Mouse (Mus musculus): ENCODE measurements around the gene Sgk1. TPM values are rescaled to one million over a fixed set of nuclear protein-coding genes. Genes with fewer than 3 reads are reported as not detected.

Sgk1 gene
- polyA plus RNA-seq, 1 experiment = 40.4 TPM

- 24% methylated on average over 9 of the region's 9 CpGs for WGBS
- Histone ChIP-seq H3K4me3 (replicated peaks; ENCODE audit: insufficient read depth, low read depth, low read length) (no peak overlapping the region), H3K27ac (ENCODE audit: insufficient read depth, low read length) (no peak overlapping the region)
Observed at GRCm38 (mm10) chr10:21937222-21937605, 55.2 kb downstream of the Sgk1 start.

GRCm38 (mm10) chr10:21938166-21938565, 56.2 kb downstream of the Sgk1 start:
- DNase-seq = no peak
- Histone ChIP-seq H3K4me1 (ENCODE audit: control insufficient read depth, insufficient read depth, low read length) (peaks cover 11% of the 10 kb centered on the region; the same call in 1 of the 2 replicates), H3K4me3 (replicated peaks; ENCODE audit: insufficient read depth, low read depth, low read length) (no peak overlapping the region), H3K27ac (ENCODE audit: insufficient read depth, low read length) (no peak overlapping the region), H3K27me3 (ENCODE audit: control insufficient read depth, insufficient read depth, low read length) (no peaks in the 10 kb centered on the region)
- 82% methylated on average over 4 of the region's 4 CpGs for WGBS
- TF ChIP-seq CTCF (IDR thresholded peaks at IDR 0.05; ENCODE audit: borderline replicate concordance, insufficient read depth, low read depth, low read length) (no peak), POLR2A (IDR thresholded peaks at IDR 0.05; ENCODE audit: borderline replicate concordance, insufficient read depth, low read length) (no peak)

More at GRCm38 (mm10) chr10:21937222-21937605, 55.2 kb downstream of the Sgk1 start:
- DNase-seq = no peak
- Histone ChIP-seq H3K27me3 (ENCODE audit: control insufficient read depth, insufficient read depth, low read length) (no peaks in the 10 kb centered on the region), H3K4me1 (ENCODE audit: control insufficient read depth, insufficient read depth, low read length) (peaks cover 14% of the 10 kb centered on the region; the same call in 1 of the 2 replicates)
- TF ChIP-seq POLR2A (IDR thresholded peaks at IDR 0.05; ENCODE audit: borderline replicate concordance, insufficient read depth, low read length) = no peak
- TF ChIP-seq CTCF (IDR thresholded peaks at IDR 0.05; ENCODE audit: borderline replicate concordance, insufficient read depth, low read depth, low read length) = no peak

DNA sequence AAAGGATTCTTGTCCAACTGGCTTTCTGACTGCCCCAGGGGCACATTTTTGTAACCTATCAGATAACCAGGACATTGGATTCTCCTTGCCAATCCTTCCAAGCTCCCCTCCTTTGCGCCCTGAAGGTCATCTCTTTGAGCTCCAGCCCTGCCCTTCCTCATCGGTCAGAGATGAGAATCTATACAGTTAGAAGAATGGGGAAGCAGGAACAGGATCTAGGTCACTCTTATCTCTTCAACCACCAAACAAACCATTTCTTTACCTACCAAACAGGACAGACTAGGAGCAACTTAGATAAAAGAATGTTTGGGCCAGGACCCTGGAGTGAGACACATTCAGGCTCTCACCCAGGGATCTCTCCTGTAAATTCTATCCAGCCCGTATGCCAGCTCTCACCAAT, 59.3 kb downstream of the Sgk1 start:
- Histone ChIP-seq H3K4me3 (replicated peaks; ENCODE audit: insufficient read depth, low read depth, low read length) (no peak overlapping the region), H3K27ac (ENCODE audit: insufficient read depth, low read length) (no peak overlapping the region), H3K27me3 (ENCODE audit: control insufficient read depth, insufficient read depth, low read length) (no peaks in the 10 kb centered on the region), H3K4me1 (ENCODE audit: control insufficient read depth, insufficient read depth, low read length) (peaks cover 8% of the 10 kb centered on the region; the same call in 1 of the 2 replicates)
- TF ChIP-seq CTCF (IDR thresholded peaks at IDR 0.05; ENCODE audit: borderline replicate concordance, insufficient read depth, low read depth, low read length) (no peak), POLR2A (IDR thresholded peaks at IDR 0.05; ENCODE audit: borderline replicate concordance, insufficient read depth, low read length) (no peak)
- no peak for DNase-seq
- WGBS = 70% methylated on average over 3 of the region's 3 CpGs

DNA sequence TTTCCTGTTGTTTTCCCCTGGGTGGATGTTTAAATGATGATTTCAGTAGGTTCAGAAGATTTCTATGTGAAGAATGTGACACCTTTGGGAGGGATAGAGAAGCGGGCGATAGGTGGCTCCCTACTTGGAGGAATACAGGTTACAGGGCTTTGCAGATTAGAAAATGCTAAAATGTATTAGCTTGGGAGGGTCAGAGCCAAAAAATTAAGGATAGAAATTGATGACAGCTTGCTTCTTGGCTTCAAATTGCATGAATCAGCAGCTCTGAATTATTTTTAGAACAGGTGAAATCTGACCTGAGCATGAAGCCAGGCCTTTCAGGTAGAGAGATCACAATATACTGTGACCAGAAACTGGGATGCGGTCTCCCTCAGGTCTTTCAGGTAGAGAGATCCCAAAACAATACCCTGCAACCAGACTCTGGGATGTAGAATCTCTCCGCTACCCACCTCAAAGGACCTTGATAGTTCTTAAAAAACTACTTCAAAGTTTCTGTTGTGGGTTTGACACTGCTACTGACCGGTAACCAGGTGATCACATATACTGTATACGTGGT, 61.2 kb downstream of the Sgk1 start:
- Histone ChIP-seq H3K27ac (ENCODE audit: insufficient read depth, low read length) (no peak overlapping the region), H3K4me1 (ENCODE audit: control insufficient read depth, insufficient read depth, low read length) (peaks cover 5% of the 10 kb centered on the region; the same call in 1 of the 2 replicates), H3K27me3 (ENCODE audit: control insufficient read depth, insufficient read depth, low read length) (no peaks in the 10 kb centered on the region), H3K4me3 (replicated peaks; ENCODE audit: insufficient read depth, low read depth, low read length) (no peak overlapping the region)
- 54% methylated on average over 6 of the region's 6 CpGs for WGBS
- TF ChIP-seq CTCF (IDR thresholded peaks at IDR 0.05; ENCODE audit: borderline replicate concordance, insufficient read depth, low read depth, low read length) (no peak), POLR2A (IDR thresholded peaks at IDR 0.05; ENCODE audit: borderline replicate concordance, insufficient read depth, low read length) (no peak)
- peak in 1 of 2 experiments; percentile 66 for DNase-seq

- 74% methylated on average over 1 of the region's 1 CpGs for WGBS
- no peak overlapping the region for H3K4me3 ChIP-seq (replicated peaks; ENCODE audit: insufficient read depth, low read depth, low read length)
- peaks cover 11% of the 10 kb centered on the region for H3K4me1 ChIP-seq (ENCODE audit: control insufficient read depth, insufficient read depth, low read length)
- TF ChIP-seq CTCF (IDR thresholded peaks at IDR 0.05; ENCODE audit: borderline replicate concordance, insufficient read depth, low read depth, low read length) (no peak), POLR2A (IDR thresholded peaks at IDR 0.05; ENCODE audit: borderline replicate concordance, insufficient read depth, low read length) (no peak)
- H3K27ac ChIP-seq (ENCODE audit: insufficient read depth, low read length) = no peak overlapping the region
- no peak for DNase-seq
- H3K27me3 ChIP-seq (ENCODE audit: control insufficient read depth, insufficient read depth, low read length) = no peaks in the 10 kb centered on the region
Observed at GRCm38 (mm10) chr10:21945195-21945594, 63.2 kb downstream of the Sgk1 start.

DNA sequence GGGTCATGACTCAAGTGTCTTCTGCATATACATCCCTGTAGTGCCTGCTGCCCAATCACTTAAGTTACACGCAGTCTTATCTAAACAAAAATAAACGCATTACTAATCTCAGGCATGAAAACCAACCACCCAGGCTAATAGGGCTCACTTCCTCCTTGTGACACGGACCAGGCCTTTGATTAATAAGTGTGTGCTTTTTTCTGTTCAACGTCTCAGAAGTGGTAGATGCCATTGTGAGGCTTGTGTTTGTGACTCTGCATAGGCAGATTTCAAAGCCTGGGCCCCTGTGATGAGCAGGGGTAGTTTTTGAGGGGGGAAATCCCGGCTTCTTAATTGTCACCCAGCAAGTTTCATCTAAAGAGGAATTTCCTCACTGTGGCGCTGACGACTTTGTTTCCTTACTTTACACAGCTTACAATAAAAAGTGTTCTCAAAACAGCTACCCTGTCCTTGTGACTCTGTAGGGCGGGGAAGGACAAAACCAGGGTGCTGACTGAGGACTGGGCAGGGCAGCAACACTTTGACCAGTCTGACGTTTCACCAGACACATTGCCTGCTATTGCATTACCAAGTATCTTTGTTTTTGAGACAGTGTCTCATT, 64.9 kb downstream of the Sgk1 start:
- Histone ChIP-seq H3K4me1 (ENCODE audit: control insufficient read depth, insufficient read depth, low read length) (peaks cover 6% of the 10 kb centered on the region), H3K27ac (ENCODE audit: insufficient read depth, low read length) (no peak overlapping the region), H3K4me3 (replicated peaks; ENCODE audit: insufficient read depth, low read depth, low read length) (no peak overlapping the region), H3K27me3 (ENCODE audit: control insufficient read depth, insufficient read depth, low read length) (no peaks in the 10 kb centered on the region)
- no peak for DNase-seq
- 84% methylated on average over 9 of the region's 9 CpGs for WGBS
- no peak for TF ChIP-seq CTCF (IDR thresholded peaks at IDR 0.05; ENCODE audit: borderline replicate concordance, insufficient read depth, low read depth, low read length)
- no peak for TF ChIP-seq POLR2A (IDR thresholded peaks at IDR 0.05; ENCODE audit: borderline replicate concordance, insufficient read depth, low read length)

DNA sequence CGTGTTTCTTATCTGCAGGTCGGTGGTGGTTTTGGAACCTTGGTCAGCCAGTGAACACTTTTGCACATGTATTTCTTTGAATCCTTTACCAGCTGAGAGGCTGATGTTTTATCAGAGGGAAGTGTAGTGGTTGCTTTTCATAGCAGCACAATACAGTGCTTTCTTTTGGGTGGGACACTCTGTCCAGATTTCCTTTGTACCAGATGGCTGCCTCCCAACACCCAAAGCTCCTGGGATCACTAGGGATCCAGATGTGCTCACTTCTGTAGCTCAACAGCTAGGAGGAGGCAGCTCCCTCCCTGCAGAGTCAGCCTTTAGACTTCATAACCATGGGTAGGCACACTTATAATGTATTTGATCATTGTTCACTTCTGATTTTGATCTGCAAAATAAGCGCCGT, 70.5 kb downstream of the Sgk1 start:
- no peak for TF ChIP-seq POLR2A (IDR thresholded peaks at IDR 0.05; ENCODE audit: borderline replicate concordance, insufficient read depth, low read length)
- no peak for TF ChIP-seq CTCF (IDR thresholded peaks at IDR 0.05; ENCODE audit: borderline replicate concordance, insufficient read depth, low read depth, low read length)
- no peak overlapping the region for H3K4me3 ChIP-seq (replicated peaks; ENCODE audit: insufficient read depth, low read depth, low read length)
- DNase-seq = no peak
- H3K27ac ChIP-seq (ENCODE audit: insufficient read depth, low read length) = no peak overlapping the region
- 90% methylated on average over 4 of the region's 4 CpGs for WGBS
- H3K4me1 ChIP-seq (ENCODE audit: control insufficient read depth, insufficient read depth, low read length) = peaks cover 6% of the 10 kb centered on the region
- H3K27me3 ChIP-seq (ENCODE audit: control insufficient read depth, insufficient read depth, low read length) = no peaks in the 10 kb centered on the region

GRCm38 (mm10) chr10:21961111-21961510, 79.1 kb downstream of the Sgk1 start:
- DNase-seq = no peak
- peaks cover 3% of the 10 kb centered on the region; the same call in 1 of the 2 replicates for H3K4me1 ChIP-seq (ENCODE audit: control insufficient read depth, insufficient read depth, low read length)
- H3K27ac ChIP-seq (ENCODE audit: insufficient read depth, low read length) = no peak overlapping the region
- no peak overlapping the region for H3K4me3 ChIP-seq (replicated peaks; ENCODE audit: insufficient read depth, low read depth, low read length)
- no peak for TF ChIP-seq POLR2A (IDR thresholded peaks at IDR 0.05; ENCODE audit: borderline replicate concordance, insufficient read depth, low read length)
- no peaks in the 10 kb centered on the region for H3K27me3 ChIP-seq (ENCODE audit: control insufficient read depth, insufficient read depth, low read length)
- WGBS = 91% methylated on average over 2 of the region's 2 CpGs
